Mouse (Mus musculus) limb, embryonic 12.5 days (tissue): ENCODE measurements around the gene Rnf220. TPM values are rescaled to one million over a fixed set of nuclear protein-coding genes. Genes with fewer than 3 reads are reported as not detected.
A peak's percentile ranks its signal among the peaks of the same experiment; 100 is the strongest.

Source experiments
- ATAC-seq: fragments of 200-750 bp; cut with Nextera tagmentation; 2 replicates; pipeline ENCODE4 v1.8.0; 2017; ENCODE audit warnings: low read depth, moderate TSS enrichment; ENCODE audit not compliant: insufficient number of reproducible peaks, insufficient read depth, low FRiP score, low TSS enrichment
- H3K27ac ChIP-seq: fragments of 300-500 bp; sonication (generic); 2 replicates; pipeline ENCODE4 v1.5.1; 2016; ENCODE audit warnings: mild to moderate bottlenecking, moderate library complexity
- H3K27me3 ChIP-seq: fragments of 300-500 bp; sonication (generic); 2 replicates; pipeline ENCODE4 v1.6.1; 2016; ENCODE audit warnings: mild to moderate bottlenecking, moderate library complexity
- H3K36me3 ChIP-seq: fragments of 300-500 bp; sonication (generic); 2 replicates; pipeline ENCODE4 v1.6.1; 2016; ENCODE audit warnings: mild to moderate bottlenecking, moderate library complexity
- H3K4me1 ChIP-seq: fragments of 300-500 bp; sonication (generic); replicated peaks from 2 replicates; pipeline ENCODE4 v1.6.1; 2016
- H3K4me2 ChIP-seq: fragments of 300-500 bp; sonication (generic); 2 replicates; pipeline ENCODE4 v1.6.1; 2016; ENCODE audit warnings: mild to moderate bottlenecking, moderate library complexity
- H3K4me3 ChIP-seq: fragments of 300-500 bp; sonication (generic); replicated peaks from 2 replicates; pipeline ENCODE4 v1.5.1; 2016; ENCODE audit warnings: mild to moderate bottlenecking
- H3K9ac ChIP-seq: fragments of 300-500 bp; sonication (generic); replicated peaks from 2 replicates; pipeline ENCODE4 v1.6.1; 2016; ENCODE audit warnings: mild to moderate bottlenecking, moderate library complexity
- H3K9me3 ChIP-seq: fragments of 300-500 bp; sonication (generic); 2 replicates; pipeline ENCODE4 v1.6.1; 2016; ENCODE audit warnings: mild to moderate bottlenecking, moderate library complexity
- WGBS: fragments of 180-500 bp; shearing (Covaris S2); methylation state at CpG from one replicate; pipeline ENCODE4 v1.1.7; 2016; 5-methylcytosine and 5-hydroxymethylcytosine counted together
- polyA plus RNA-seq: library from polyadenylated mRNA; unstranded; fragments of >200 nt; fragmentation: Nextera tagmentation; extraction: Ambion mirVana; gene quantifications from 2 replicates; pipeline ENCODE4 v1.2.1, GENCODE M21; 2016

Gene Rnf220
- polyA plus RNA-seq, 1 experiment from 2014 or later: 119 TPM

DNA sequence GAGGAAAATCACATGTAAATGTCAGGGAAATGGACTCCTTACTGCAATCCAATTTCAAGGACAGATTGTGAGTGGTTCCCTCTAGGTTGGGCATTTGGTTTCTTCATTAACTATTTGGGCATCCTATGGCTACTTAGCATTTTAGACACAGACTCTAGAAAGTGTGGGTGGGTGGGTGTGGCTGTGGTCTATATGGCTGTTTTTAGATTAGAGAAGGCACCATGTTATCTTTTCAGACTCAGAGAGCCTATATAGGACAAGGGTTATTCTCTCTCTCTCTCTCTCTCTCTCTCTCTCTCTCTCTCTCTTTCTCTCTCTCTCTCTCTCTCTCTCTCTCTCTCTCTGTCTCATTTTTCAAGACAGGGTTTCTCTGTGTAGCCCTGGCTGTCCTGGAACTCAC, 20.5 kb downstream of the Rnf220 start:
- Histone ChIP-seq H3K4me3 (no peak overlapping the region), H3K9ac (no peak overlapping the region), H3K27ac (no peak overlapping the region), H3K36me3 (peaks cover 5% of the 10 kb centered on the region; the same call in 1 of the 2 replicates), H3K4me2 (no peak overlapping the region), H3K4me1 (peaks cover 36% of the 10 kb centered on the region), H3K27me3 (peaks cover 16% of the 10 kb centered on the region), H3K9me3 (no peaks in the 10 kb centered on the region; the same call in 1 of the 2 replicates)
- ATAC-seq: no peak

DNA sequence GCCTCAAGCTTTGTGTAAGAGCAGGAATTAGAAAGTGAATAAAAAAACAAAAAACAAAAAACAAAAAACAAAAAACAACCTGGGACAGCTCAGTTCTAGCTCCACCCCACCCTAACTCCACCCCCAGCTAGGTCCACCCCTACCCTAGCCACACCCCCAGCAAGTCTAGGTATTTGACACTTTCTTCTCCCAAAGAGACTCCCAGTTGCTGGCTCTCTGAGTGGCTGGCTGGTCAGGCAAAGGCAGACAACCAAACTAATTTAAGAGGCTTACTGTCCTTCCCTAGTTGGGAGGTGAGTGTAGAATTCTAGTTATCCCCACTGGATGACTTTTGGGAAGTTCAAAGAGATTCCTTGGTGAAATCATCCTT, 22.9 kb downstream of the Rnf220 start:
- Histone ChIP-seq H3K36me3 (peaks cover 5% of the 10 kb centered on the region; the same call in 1 of the 2 replicates), H3K4me2 (no peak overlapping the region), H3K9me3 (no peaks in the 10 kb centered on the region; the same call in 1 of the 2 replicates), H3K4me1 (peaks cover 23% of the 10 kb centered on the region), H3K4me3 (no peak overlapping the region), H3K27ac (no peak overlapping the region), H3K9ac (no peak overlapping the region), H3K27me3 (peaks cover 13% of the 10 kb centered on the region)
- no peak for ATAC-seq

- Histone ChIP-seq H3K4me1 (peaks cover 23% of the 10 kb centered on the region), H3K9me3 (no peaks in the 10 kb centered on the region; the same call in 1 of the 2 replicates), H3K27ac (no peak overlapping the region), H3K4me3 (no peak overlapping the region), H3K4me2 (no peak overlapping the region), H3K27me3 (peaks cover 13% of the 10 kb centered on the region), H3K9ac (no peak overlapping the region), H3K36me3 (peaks cover 5% of the 10 kb centered on the region; the same call in 1 of the 2 replicates)
- no peak for ATAC-seq
- WGBS: 70% methylated on average over 14 of the region's 14 CpGs
Measured at GRCm38 (mm10) chr4:117473291-117473984, 23.4 kb downstream of the Rnf220 start.

GRCm38 (mm10) chr4:117469471-117469870, 27.4 kb downstream of the Rnf220 start:
- Histone ChIP-seq H3K4me2 (no peak overlapping the region), H3K27ac (no peak overlapping the region), H3K4me1 (peaks cover 20% of the 10 kb centered on the region), H3K9me3 (no peaks in the 10 kb centered on the region; the same call in 1 of the 2 replicates), H3K27me3 (no peaks in the 10 kb centered on the region; the same call in 1 of the 2 replicates), H3K36me3 (peaks cover 11% of the 10 kb centered on the region; the same call in 1 of the 2 replicates), H3K4me3 (no peak overlapping the region), H3K9ac (no peak overlapping the region)
- 83% methylated on average over 4 of the region's 4 CpGs for WGBS
- no peak for ATAC-seq

DNA sequence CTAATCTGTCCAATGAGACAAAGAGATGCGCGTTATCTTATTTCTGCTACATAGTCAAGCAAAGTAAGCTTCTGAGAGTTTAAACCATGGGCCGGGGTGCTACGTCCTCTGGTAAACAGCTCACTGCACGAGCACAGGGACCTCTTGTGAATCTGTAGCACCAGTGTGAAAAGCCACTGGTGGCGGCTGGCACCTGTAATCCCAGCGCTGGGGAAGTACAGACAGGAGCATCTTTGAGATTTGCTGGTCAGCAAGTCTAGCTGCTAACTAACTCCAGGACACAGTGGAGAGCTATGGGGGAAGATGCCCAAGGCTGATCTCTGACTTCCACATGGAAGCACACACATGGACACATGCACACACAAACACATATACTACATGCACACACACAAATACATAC, 28.9 kb downstream of the Rnf220 start:
- Histone ChIP-seq H3K27me3 (no peaks in the 10 kb centered on the region; the same call in 1 of the 2 replicates), H3K4me1 (peaks cover 20% of the 10 kb centered on the region), H3K4me3 (no peak overlapping the region), H3K27ac (no peak overlapping the region), H3K4me2 (no peak overlapping the region), H3K9ac (no peak overlapping the region), H3K9me3 (no peaks in the 10 kb centered on the region; the same call in 1 of the 2 replicates), H3K36me3 (peaks cover 16% of the 10 kb centered on the region)
- ATAC-seq: no peak
- 74% methylated on average over 7 of the region's 7 CpGs for WGBS

DNA sequence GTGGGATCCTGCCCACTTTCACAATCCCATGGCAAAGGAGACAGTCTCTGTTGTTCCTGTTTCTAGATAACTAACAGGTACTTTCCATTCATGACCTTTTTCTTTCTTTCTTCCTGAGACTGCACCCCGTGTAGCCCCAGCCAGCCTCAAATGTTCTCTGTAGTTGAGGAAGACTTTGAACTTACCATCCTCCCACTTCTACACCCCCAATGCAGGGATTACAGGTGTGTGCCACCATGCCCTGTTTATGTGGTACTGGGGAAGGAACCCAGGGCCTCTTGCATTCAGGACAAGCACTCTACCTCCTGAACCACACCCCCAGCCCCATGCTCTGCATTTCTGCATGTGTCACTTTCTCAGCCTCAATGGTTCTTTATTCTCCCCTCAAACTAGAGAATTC, 47.7 kb downstream of the Rnf220 start:
- Histone ChIP-seq H3K4me1 (no peaks in the 10 kb centered on the region), H3K36me3 (no peaks in the 10 kb centered on the region), H3K4me3 (no peak overlapping the region), H3K27me3 (no peaks in the 10 kb centered on the region), H3K9ac (no peak overlapping the region), H3K9me3 (no peaks in the 10 kb centered on the region), H3K27ac (no peak overlapping the region), H3K4me2 (no peak overlapping the region)
- 91% methylated on average over 1 of the region's 1 CpGs for WGBS
- no peak for ATAC-seq

DNA sequence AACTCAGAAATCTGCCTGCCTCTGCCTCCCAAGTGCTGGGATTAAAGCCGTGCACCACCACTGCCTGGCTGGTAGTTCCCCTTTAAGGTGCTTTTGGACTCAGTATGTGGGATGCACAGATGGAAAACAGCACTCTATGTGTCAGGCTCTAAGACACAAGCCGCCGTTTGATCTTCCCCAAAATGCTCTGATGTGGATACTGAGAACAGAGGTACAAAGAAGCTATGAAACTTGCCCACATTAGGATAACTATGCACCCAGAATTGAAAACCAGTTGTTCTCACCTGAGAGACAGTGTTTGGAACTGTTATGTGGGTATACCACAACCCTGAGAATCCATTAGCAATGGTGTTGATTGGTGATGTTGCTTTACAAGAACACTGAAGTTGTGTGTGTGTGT, 48.9 kb downstream of the Rnf220 start:
- 92% methylated on average over 3 of the region's 3 CpGs for WGBS
- no peak overlapping the region for H3K27ac ChIP-seq

GRCm38 (mm10) chr4:117445516-117446207, 51.2 kb downstream of the Rnf220 start:
- H3K4me1 ChIP-seq: no peaks in the 10 kb centered on the region
- H3K4me3 ChIP-seq: no peak overlapping the region
- no peak overlapping the region for H3K9ac ChIP-seq
- H3K27me3 ChIP-seq: peaks cover 3% of the 10 kb centered on the region; the same call in 1 of the 2 replicates
- H3K36me3 ChIP-seq: 0 out of 2 replicates have a peak, but pooled peaks cover 6% of the 10 kb centered on the region
- no peak overlapping the region for H3K4me2 ChIP-seq
- 91% methylated on average over 19 of the region's 19 CpGs for WGBS
- H3K9me3 ChIP-seq: no peaks in the 10 kb centered on the region
- 0 out of 2 replicates have a peak overlapping the region, but pooled peaks have one; percentile 17 for H3K27ac ChIP-seq
- ATAC-seq: no peak

More for the DNA sequence above, 48.9 kb downstream of the Rnf220 start:
- ATAC-seq: no peak
- H3K9ac ChIP-seq: no peak overlapping the region
- H3K4me3 ChIP-seq: no peak overlapping the region
- no peaks in the 10 kb centered on the region for H3K9me3 ChIP-seq
- H3K4me1 ChIP-seq: no peaks in the 10 kb centered on the region
- H3K27me3 ChIP-seq: no peaks in the 10 kb centered on the region
- no peaks in the 10 kb centered on the region for H3K36me3 ChIP-seq
- H3K4me2 ChIP-seq: no peak overlapping the region

GRCm38 (mm10) chr4:117438919-117439318, 57.9 kb downstream of the Rnf220 start:
- no peak overlapping the region for H3K27ac ChIP-seq
- no peak overlapping the region for H3K4me2 ChIP-seq
- WGBS: 84% methylated on average over 3 of the region's 3 CpGs
- no peak overlapping the region for H3K9ac ChIP-seq
- H3K4me1 ChIP-seq: peaks cover 26% of the 10 kb centered on the region
- H3K36me3 ChIP-seq: 0 out of 2 replicates have a peak, but pooled peaks cover 6% of the 10 kb centered on the region
- H3K27me3 ChIP-seq: peaks cover 14% of the 10 kb centered on the region
- H3K4me3 ChIP-seq: no peak overlapping the region
- no peaks in the 10 kb centered on the region for H3K9me3 ChIP-seq
- no peak for ATAC-seq

GRCm38 (mm10) chr4:117438064-117438463, 58.8 kb downstream of the Rnf220 start:
- Histone ChIP-seq H3K27ac (no peak overlapping the region), H3K9me3 (no peaks in the 10 kb centered on the region), H3K4me2 (no peak overlapping the region), H3K4me3 (no peak overlapping the region), H3K9ac (no peak overlapping the region), H3K27me3 (peaks cover 14% of the 10 kb centered on the region), H3K36me3 (0 out of 2 replicates have a peak, but pooled peaks cover 6% of the 10 kb centered on the region), H3K4me1 (peaks cover 29% of the 10 kb centered on the region)
- ATAC-seq: no peak
- 85% methylated on average over 14 of the region's 14 CpGs for WGBS

- 0 out of 2 replicates have a peak overlapping the region, but pooled peaks have one; percentile 23 for H3K27ac ChIP-seq
- ATAC-seq: no peak
- WGBS: 26% methylated on average over 14 of the region's 14 CpGs
- peaks cover 31% of the 10 kb centered on the region for H3K4me1 ChIP-seq
- peaks cover 11% of the 10 kb centered on the region for H3K27me3 ChIP-seq
- H3K36me3 ChIP-seq: 0 out of 2 replicates have a peak, but pooled peaks cover 6% of the 10 kb centered on the region
- H3K9ac ChIP-seq: no peak overlapping the region
- no peak overlapping the region for H3K4me3 ChIP-seq
- H3K9me3 ChIP-seq: no peaks in the 10 kb centered on the region
- peak overlapping the region; percentile 23; the same call in 1 of the 2 replicates for H3K4me2 ChIP-seq
Measured at GRCm38 (mm10) chr4:117436995-117437660, 59.7 kb downstream of the Rnf220 start.
